Mouse (Mus musculus): ENCODE results near the gene Lrrc73. TPM values are rescaled to one million over a fixed set of nuclear protein-coding genes. Genes with fewer than 3 reads are reported as not detected.

Gene Lrrc73
- polyA plus RNA-seq, 1 experiment from 2014 or later = 0.70 TPM

DNA sequence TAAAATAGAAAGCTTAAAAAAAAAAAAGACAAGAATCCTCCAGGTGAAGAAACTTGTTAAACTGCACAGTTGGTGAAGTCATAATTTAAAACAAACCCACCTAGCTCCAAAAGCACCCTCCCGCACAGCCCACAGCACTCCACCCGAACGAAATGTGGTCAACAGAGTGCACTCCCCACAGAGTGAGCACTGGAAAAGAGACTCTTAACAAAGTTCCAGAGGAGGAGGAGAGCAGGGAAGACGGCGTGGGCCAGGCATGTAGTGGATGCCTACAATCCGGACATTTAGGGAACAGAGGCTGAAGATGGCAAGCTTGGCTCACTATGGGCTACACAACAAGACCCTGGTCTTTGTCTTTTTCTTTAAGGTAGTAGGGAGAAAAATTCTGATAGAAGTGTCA, 21.7 kb downstream of the Lrrc73 start:
- H3K36me3 ChIP-seq (ENCODE audit: control insufficient read depth, insufficient read depth, low read length) = peaks cover 11% of the 10 kb centered on the region; the same call in 1 of the 2 replicates
- peaks cover 21% of the 10 kb centered on the region for H3K4me1 ChIP-seq (ENCODE audit: control insufficient read depth, insufficient read depth, low read length)
- no peak overlapping the region for H3K4me2 ChIP-seq
- no peak overlapping the region for H3K4me3 ChIP-seq (ENCODE audit: low read depth, low read length)
- no peak overlapping the region for H3K27ac ChIP-seq (ENCODE audit: low read depth, low read length)
- ATAC-seq (replicated peaks; ENCODE audit: insufficient number of reproducible peaks, low FRiP score, low TSS enrichment) = no peak
- no peak overlapping the region for H3K9ac ChIP-seq (ENCODE audit: low read depth, low read length)
- H3K9me3 ChIP-seq (replicated peaks; ENCODE audit: control insufficient read depth, low read length) = no peaks in the 10 kb centered on the region
- WGBS (ENCODE audit: insufficient replicate concordance) = 91% methylated on average over 6 of the region's 6 CpGs
- no peaks in the 10 kb centered on the region for H3K27me3 ChIP-seq (ENCODE audit: control insufficient read depth, insufficient read depth, low read length)

DNA sequence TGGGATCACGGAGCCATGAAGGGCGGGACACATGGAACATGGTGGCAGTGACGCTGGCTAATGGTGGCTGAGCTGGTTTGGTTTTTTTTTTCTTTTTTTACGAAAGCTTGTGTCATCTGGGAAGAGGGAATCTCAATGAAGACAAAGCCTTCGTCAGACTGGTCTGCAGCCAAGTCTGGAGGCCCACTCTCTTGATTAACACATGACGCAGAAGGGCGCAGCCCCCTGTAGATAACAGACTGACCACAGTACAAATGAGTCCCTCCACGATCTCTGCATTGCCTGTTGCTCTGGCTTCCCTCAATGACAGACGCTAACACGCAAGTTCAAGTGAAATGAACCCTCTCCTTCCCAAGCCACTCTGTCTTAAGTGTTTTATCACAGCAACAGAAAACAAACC, 22.2 kb downstream of the Lrrc73 start:
- peaks cover 21% of the 10 kb centered on the region for H3K4me1 ChIP-seq (ENCODE audit: control insufficient read depth, insufficient read depth, low read length)
- H3K9me3 ChIP-seq (replicated peaks; ENCODE audit: control insufficient read depth, low read length) = no peaks in the 10 kb centered on the region
- H3K4me3 ChIP-seq (ENCODE audit: low read depth, low read length) = no peak overlapping the region
- H3K27me3 ChIP-seq (ENCODE audit: control insufficient read depth, insufficient read depth, low read length) = no peaks in the 10 kb centered on the region
- WGBS (ENCODE audit: insufficient replicate concordance) = 57% methylated on average over 10 of the region's 10 CpGs
- H3K27ac ChIP-seq (ENCODE audit: low read depth, low read length) = no peak overlapping the region
- no peak; the same call in 1 of the 2 replicates for ATAC-seq (replicated peaks; ENCODE audit: insufficient number of reproducible peaks, low FRiP score, low TSS enrichment)
- no peak overlapping the region for H3K9ac ChIP-seq (ENCODE audit: low read depth, low read length)
- H3K4me2 ChIP-seq = no peak overlapping the region
- peaks cover 14% of the 10 kb centered on the region; the same call in 1 of the 2 replicates for H3K36me3 ChIP-seq (ENCODE audit: control insufficient read depth, insufficient read depth, low read length)

DNA sequence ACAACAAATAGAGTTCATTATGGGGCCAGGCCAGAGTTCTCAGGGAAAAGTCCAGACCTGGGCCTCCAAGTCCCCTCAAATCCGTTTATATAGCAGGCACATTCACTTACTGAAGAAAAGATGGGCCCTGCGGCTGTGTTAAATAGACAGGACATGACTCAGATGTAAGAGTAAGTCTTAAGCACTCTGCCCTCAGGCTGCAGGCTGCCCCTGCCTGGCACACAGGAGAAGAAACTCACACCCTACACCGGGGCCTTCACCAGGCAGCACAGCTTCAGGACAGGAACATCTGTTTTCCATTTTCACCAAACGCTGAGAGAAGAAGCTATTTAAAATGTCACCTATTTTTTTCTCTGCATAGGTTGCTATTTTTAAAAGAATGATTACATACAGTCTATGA, 24.3 kb downstream of the Lrrc73 start:
- H3K9ac ChIP-seq (ENCODE audit: low read depth, low read length) = no peak overlapping the region
- no peak for ATAC-seq (replicated peaks; ENCODE audit: insufficient number of reproducible peaks, low FRiP score, low TSS enrichment)
- H3K36me3 ChIP-seq (ENCODE audit: control insufficient read depth, insufficient read depth, low read length) = peaks cover 14% of the 10 kb centered on the region; the same call in 1 of the 2 replicates
- H3K4me2 ChIP-seq = no peak overlapping the region
- H3K9me3 ChIP-seq (replicated peaks; ENCODE audit: control insufficient read depth, low read length) = no peaks in the 10 kb centered on the region
- 0 out of 2 replicates have a peak overlapping the region, but pooled peaks have one; percentile 16 for H3K27ac ChIP-seq (ENCODE audit: low read depth, low read length)
- 74% methylated on average over 4 of the region's 4 CpGs for WGBS (ENCODE audit: insufficient replicate concordance)
- H3K4me3 ChIP-seq (ENCODE audit: low read depth, low read length) = no peak overlapping the region
- H3K4me1 ChIP-seq (ENCODE audit: control insufficient read depth, insufficient read depth, low read length) = peaks cover 29% of the 10 kb centered on the region
- H3K27me3 ChIP-seq (ENCODE audit: control insufficient read depth, insufficient read depth, low read length) = no peaks in the 10 kb centered on the region

DNA sequence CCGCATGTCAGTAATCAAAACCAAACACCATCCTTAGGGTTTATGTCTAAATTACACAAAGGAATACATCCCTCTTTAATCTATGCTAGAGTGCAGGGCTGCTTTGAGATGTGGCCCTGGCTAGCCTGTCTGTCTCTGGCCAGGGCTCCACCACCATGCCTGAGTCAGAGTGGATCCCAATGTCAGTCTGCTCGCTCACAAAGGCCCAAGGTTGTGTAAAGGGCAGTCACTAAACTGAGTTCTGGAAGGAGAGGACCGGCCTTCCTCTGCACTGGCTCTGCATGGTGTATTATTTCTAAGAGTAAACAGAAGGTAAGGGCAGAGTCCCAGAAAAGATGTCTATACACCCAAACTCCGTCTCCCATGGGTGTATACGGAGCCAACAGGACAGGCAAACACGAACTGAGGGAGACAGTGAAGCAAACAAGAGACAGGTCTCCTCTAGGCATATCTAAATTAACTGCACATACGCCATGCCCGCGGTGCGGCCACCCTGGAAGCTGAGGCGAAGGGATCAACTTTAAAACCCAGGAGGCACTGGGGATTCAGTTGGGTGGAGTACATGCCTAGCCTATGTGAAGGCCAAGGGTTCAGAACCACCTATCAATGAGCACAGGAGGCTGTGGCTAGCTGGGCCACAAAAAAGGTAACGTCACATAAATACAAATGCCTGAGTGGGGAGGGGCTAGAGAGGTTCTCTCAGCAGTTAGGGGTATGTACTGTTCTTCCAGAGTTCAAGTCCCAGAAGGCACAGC, 24.9 kb downstream of the Lrrc73 start:
- no peak for ATAC-seq (replicated peaks; ENCODE audit: insufficient number of reproducible peaks, low FRiP score, low TSS enrichment)
- WGBS (ENCODE audit: insufficient replicate concordance) = 83% methylated on average over 12 of the region's 12 CpGs
- Histone ChIP-seq H3K4me3 (ENCODE audit: low read depth, low read length) (no peak overlapping the region), H3K27me3 (ENCODE audit: control insufficient read depth, insufficient read depth, low read length) (no peaks in the 10 kb centered on the region), H3K9me3 (replicated peaks; ENCODE audit: control insufficient read depth, low read length) (no peaks in the 10 kb centered on the region), H3K27ac (ENCODE audit: low read depth, low read length) (peak overlapping the region; percentile 41; the same call in 1 of the 2 replicates), H3K36me3 (ENCODE audit: control insufficient read depth, insufficient read depth, low read length) (peaks cover 14% of the 10 kb centered on the region; the same call in 1 of the 2 replicates), H3K4me1 (ENCODE audit: control insufficient read depth, insufficient read depth, low read length) (peaks cover 26% of the 10 kb centered on the region), H3K9ac (ENCODE audit: low read depth, low read length) (no peak overlapping the region), H3K4me2 (no peak overlapping the region)

DNA sequence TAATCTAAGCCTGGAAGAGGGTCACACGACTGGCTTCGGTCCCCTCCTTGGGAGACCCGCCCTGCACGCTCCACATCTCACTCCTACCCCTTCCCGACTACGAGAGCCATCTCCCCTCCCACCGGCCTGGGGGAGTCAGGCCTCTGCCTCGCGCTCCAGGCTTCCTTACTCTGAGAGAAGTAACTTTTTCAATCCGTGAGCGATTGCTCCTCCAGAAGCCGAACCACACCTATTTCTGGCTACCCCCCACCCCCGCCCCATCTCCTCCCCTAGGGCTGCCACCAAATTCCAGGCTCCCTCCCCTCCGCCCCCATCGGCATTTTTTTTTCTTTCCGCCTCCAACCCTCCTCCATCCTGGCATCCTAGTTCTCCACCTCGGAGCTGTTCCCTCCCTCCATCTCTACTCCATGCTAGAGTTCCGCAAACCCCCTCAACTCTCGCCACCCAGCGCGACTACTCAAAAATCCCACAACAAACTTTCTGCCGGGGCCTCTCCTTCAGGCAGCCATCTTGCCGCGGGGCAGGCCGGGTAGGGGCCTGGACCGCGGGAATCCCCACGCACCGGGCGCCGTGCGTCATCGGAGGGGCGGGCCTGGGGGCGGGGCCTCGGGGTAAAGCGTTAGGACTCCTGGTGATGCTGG, 29.3 kb downstream of the Lrrc73 start, which contains the start of gene Tjap1:
Tjap1 (minus strand) TSS at position 544 of the 641 bp plus-strand sequence.
- Histone ChIP-seq H3K9me3 (replicated peaks; ENCODE audit: control insufficient read depth, low read length) (no peaks in the 10 kb centered on the region), H3K27ac (ENCODE audit: low read depth, low read length) (peak within 1 kb of the TSS; percentile 94), H3K4me3 (ENCODE audit: low read depth, low read length) (peak within 1 kb of the TSS; percentile 76), H3K27me3 (ENCODE audit: control insufficient read depth, insufficient read depth, low read length) (no peaks in the 10 kb centered on the region), H3K36me3 (ENCODE audit: control insufficient read depth, insufficient read depth, low read length) (peaks cover 12% of the 10 kb centered on the region; the same call in 1 of the 2 replicates), H3K4me2 (peak within 1 kb of the TSS; percentile 98), H3K9ac (ENCODE audit: low read depth, low read length) (peak within 1 kb of the TSS; percentile 85), H3K4me1 (ENCODE audit: control insufficient read depth, insufficient read depth, low read length) (peaks cover 13% of the 10 kb centered on the region)
- under 1% methylated on average over 37 of the region's 37 CpGs for WGBS (ENCODE audit: insufficient replicate concordance)
- ATAC-seq (replicated peaks; ENCODE audit: insufficient number of reproducible peaks, low FRiP score, low TSS enrichment) = peak; percentile 94

DNA sequence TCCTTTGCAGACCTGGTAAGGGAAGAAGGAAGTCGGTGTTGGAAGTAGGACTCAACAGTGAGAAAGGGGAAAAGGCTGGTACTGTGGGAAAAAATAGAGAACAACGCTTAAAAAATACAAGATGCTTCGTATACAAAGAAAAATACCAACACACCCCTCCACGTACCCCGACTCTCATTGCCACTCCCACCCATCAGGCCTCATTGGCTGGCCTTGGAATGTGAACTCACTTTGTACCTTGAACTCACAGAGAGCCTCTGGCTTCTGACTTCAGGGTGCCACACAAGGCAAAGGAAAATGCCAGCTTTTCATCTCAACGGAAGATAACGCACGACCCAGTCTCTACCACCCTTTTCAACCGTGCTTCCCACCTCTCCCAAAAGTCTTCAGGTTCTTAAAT, 29.8 kb downstream of the Lrrc73 start:
- Histone ChIP-seq H3K36me3 (ENCODE audit: control insufficient read depth, insufficient read depth, low read length) (peaks cover 12% of the 10 kb centered on the region; the same call in 1 of the 2 replicates), H3K27me3 (ENCODE audit: control insufficient read depth, insufficient read depth, low read length) (no peaks in the 10 kb centered on the region), H3K27ac (ENCODE audit: low read depth, low read length) (peak overlapping the region; percentile 94; the same call in 1 of the 2 replicates), H3K4me3 (ENCODE audit: low read depth, low read length) (peak overlapping the region; percentile 76), H3K4me1 (ENCODE audit: control insufficient read depth, insufficient read depth, low read length) (peaks cover 13% of the 10 kb centered on the region), H3K4me2 (peak overlapping the region; percentile 98), H3K9ac (ENCODE audit: low read depth, low read length) (peak overlapping the region; percentile 85), H3K9me3 (replicated peaks; ENCODE audit: control insufficient read depth, low read length) (no peaks in the 10 kb centered on the region)
- ATAC-seq (replicated peaks; ENCODE audit: insufficient number of reproducible peaks, low FRiP score, low TSS enrichment) = 0 out of 2 replicates have a peak, but pooled peaks have one; percentile 16
- WGBS (ENCODE audit: insufficient replicate concordance) = 17% methylated on average over 9 of the region's 9 CpGs

DNA sequence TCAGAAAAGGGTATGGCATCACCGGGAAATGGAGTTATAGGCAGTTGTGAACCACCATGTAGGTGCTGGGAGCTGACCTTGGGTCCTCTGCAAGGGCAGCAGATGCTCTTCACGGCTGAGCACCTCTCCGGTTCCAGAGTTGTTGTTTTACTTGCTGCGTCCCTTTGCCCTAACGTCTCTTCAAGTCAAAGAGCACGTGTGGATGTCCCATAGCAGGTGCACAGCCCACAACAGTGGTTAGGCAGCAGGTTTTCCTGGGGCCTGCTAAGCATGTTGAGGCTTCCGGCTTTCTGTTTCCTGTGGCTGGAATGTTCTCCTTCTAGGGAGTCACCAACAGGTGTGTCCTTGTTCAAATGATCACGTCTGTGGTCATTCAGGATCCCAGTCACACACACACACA, 30.6 kb downstream of the Lrrc73 start:
- Histone ChIP-seq H3K9ac (ENCODE audit: low read depth, low read length) (no peak overlapping the region), H3K9me3 (replicated peaks; ENCODE audit: control insufficient read depth, low read length) (no peaks in the 10 kb centered on the region), H3K36me3 (ENCODE audit: control insufficient read depth, insufficient read depth, low read length) (peaks cover 11% of the 10 kb centered on the region; the same call in 1 of the 2 replicates), H3K4me1 (ENCODE audit: control insufficient read depth, insufficient read depth, low read length) (peaks cover 13% of the 10 kb centered on the region), H3K4me3 (ENCODE audit: low read depth, low read length) (no peak overlapping the region), H3K4me2 (no peak overlapping the region), H3K27me3 (ENCODE audit: control insufficient read depth, insufficient read depth, low read length) (no peaks in the 10 kb centered on the region), H3K27ac (ENCODE audit: low read depth, low read length) (no peak overlapping the region)
- ATAC-seq (replicated peaks; ENCODE audit: insufficient number of reproducible peaks, low FRiP score, low TSS enrichment) = no peak
- WGBS (ENCODE audit: insufficient replicate concordance) = 84% methylated on average over 8 of the region's 8 CpGs

DNA sequence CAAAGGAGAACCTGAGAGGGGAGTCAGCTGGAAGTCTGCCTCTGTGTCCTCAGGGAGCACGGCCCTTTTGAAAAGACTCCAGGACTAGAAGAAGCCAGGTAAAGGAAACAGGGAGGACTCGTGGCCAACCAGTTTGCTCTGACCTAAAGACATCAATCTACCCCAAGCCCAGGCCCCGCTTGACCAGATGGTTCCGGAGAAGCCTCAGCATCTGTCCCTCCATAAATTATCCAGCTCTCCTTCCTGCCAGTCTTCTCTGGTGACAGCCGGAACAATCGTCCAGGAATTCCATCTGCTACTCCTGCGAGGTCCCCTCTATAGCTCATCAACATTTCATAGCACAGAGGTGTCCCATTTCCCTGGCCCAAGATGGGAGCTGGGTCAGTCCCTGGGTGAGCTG, 31.3 kb downstream of the Lrrc73 start:
- no peaks in the 10 kb centered on the region; the same call in 1 of the 2 replicates for H3K27me3 ChIP-seq (ENCODE audit: control insufficient read depth, insufficient read depth, low read length)
- no peak overlapping the region for H3K27ac ChIP-seq (ENCODE audit: low read depth, low read length)
- peaks cover 13% of the 10 kb centered on the region for H3K4me1 ChIP-seq (ENCODE audit: control insufficient read depth, insufficient read depth, low read length)
- no peak overlapping the region for H3K4me3 ChIP-seq (ENCODE audit: low read depth, low read length)
- ATAC-seq (replicated peaks; ENCODE audit: insufficient number of reproducible peaks, low FRiP score, low TSS enrichment) = no peak
- H3K9ac ChIP-seq (ENCODE audit: low read depth, low read length) = no peak overlapping the region
- H3K9me3 ChIP-seq (replicated peaks; ENCODE audit: control insufficient read depth, low read length) = no peaks in the 10 kb centered on the region
- H3K36me3 ChIP-seq (ENCODE audit: control insufficient read depth, insufficient read depth, low read length) = peaks cover 6% of the 10 kb centered on the region; the same call in 1 of the 2 replicates
- 67% methylated on average over 7 of the region's 7 CpGs for WGBS (ENCODE audit: insufficient replicate concordance)
- H3K4me2 ChIP-seq = no peak overlapping the region

Data from heart, embryonic 11.5 days (tissue).